Mouse (Mus musculus) thymus, adult 2 months (tissue): ENCODE results near the gene Yipf2.

Experiments used
- CTCF ChIP-seq: fragments of 200-500 bp; IDR thresholded peaks from 2 replicates; pipeline ENCODE4 v1.5.1; 2012; ENCODE audit warnings: mild to moderate bottlenecking, control low read depth, low read length, moderate library complexity, borderline replicate concordance; ENCODE audit not compliant: control insufficient read depth, poor library complexity, insufficient read depth; ENCODE audit errors: extremely low read depth
- POLR2A ChIP-seq: fragments of 200-500 bp; IDR thresholded peaks from 2 replicates; pipeline ENCODE4 v1.6.1; 2012; ENCODE audit warnings: mild to moderate bottlenecking, low read length, control low read depth, moderate library complexity; ENCODE audit not compliant: control insufficient read depth, poor library complexity, insufficient read depth; ENCODE audit errors: extremely low read depth

- no peak for TF ChIP-seq CTCF
- TF ChIP-seq POLR2A: no peak
Observed at GRCm38 (mm10) chr9:21555198-21555742, 37.4 kb downstream of the Yipf2 start.
